Mouse (Mus musculus) mouse embryonic stem cell (cell line): Measurements from ENCODE around the gene Tor1aip2.

Experiments
- in situ Hi-C, 2 experiments: fragments of 300-500 bp; cut with MboI; formaldehyde crosslinking; loops; 1 replicate in 1 of 2; 3 replicates in 1 of 2; pipeline ENCODE4 v1.14.3; 2019 to 2020; ENCODE audit warnings: low sequenced_read_pairs in 2 of 2, low pct_unique_long_range_greater_than_20kb in 1 of 2, mixed read lengths in 1 of 2; ENCODE audit not compliant: unreplicated experiment in 1 of 2

Gene Tor1aip2

GRCm38 (mm10) chr1:156089561-156089960, 54.4 kb downstream of the Tor1aip2 start:
- in situ Hi-C loops = no loop called here

DNA sequence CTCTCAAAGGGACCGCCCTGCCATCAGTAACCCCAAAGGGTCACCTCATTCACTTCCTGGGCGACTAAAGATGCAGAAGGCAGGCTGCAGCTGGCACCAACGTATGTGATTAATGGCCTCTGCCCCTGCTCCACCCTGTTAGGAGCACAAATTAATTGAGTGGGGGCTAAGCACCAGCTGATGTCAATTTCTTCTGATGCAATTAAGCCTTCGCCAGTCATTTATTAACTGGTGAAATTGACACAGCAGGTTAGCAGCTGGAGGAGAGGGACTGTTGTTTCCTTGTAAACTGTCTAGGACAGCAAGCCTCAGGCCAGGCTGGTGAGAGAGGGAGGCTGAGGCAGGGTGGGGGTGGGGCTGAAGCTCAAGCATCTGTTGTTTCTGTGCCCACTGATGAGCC, 54.8 kb downstream of the Tor1aip2 start:
- in situ Hi-C loops = no loop called here

DNA sequence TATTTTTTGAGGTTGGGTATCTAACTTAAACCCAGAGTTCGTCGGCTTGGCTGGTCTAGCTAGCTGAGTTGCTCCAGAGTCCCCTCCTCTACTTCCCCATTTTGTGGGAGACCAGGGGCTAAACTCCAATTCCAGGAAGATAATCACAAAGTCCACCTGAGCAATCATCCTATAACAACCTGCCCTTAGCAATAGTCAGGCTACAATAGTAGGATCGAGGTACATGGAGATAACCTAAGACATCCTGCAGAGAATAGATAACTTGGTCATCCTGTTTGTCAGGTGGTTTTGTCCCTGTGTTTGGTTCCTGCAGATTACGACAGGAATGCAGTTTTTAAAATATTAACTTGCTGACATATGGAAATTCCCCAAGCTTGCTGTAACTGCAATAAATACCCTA, 56.6 kb downstream of the Tor1aip2 start:
- in situ Hi-C loops = no loop called here

DNA sequence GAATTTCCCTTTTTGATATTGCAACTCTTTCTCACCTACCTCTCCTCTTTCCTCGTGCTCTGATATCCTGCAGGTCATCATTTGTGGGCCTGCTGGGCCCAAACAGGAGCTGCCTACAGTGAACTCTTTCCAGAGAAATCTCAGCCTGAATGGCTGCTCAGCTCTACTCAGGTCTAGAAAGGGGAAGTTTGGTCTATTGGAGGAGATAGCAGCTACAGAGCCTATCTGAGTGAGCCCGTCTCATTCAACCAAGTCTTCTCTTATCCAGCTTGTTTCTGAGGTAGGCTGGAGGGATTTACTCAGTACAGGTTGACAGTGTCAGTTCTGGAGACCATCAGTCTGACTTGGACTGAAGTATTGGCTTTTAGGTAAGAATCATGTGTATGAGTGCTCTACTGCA, 68.6 kb downstream of the Tor1aip2 start:
- in situ Hi-C loops = no loop called here

- in situ Hi-C loops = no loop called here
Observed at GRCm38 (mm10) chr1:156105381-156105780, 70.2 kb downstream of the Tor1aip2 start.

DNA sequence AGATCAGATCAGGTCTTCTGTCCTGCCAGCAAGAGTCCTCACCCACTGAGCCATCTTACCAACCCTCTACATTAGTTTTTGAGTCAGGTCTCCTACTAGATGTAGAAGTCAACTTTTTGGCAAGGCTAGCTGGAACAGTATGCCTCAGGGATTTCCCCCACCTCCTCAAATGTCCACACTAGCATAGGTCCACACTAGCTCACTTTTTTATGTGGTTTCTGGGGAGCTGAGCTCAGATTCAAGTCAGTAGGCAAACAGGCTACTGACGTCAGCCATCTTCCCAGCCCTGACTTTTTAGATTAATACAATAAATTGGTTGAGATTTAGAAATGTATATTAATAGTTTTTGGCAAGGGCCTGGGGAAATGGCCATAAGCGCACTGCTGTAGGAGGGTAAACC, 72.2 kb downstream of the Tor1aip2 start:
- in situ Hi-C loops = no loop called here

DNA sequence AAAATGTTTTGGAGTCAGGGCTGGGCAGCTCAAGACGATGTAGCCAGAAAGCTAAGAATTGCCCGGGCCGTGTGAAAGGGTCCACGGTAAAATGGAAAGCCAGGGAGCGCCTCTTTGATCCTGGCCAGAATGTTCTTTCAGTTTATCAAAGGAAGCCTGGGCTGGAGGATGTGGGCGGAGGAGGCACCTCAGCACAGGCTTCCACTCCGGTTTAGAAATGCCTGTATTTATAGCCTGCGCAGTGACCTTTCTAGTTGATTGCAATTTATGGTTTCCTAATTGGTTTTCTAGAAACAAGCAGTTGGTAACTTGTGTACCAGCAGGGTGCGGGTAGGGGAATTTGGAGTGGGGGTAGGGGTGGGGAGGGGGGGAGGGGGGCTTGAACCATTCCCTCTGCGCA, 73.2 kb downstream of the Tor1aip2 start:
- in situ Hi-C loops = no loop called here

DNA sequence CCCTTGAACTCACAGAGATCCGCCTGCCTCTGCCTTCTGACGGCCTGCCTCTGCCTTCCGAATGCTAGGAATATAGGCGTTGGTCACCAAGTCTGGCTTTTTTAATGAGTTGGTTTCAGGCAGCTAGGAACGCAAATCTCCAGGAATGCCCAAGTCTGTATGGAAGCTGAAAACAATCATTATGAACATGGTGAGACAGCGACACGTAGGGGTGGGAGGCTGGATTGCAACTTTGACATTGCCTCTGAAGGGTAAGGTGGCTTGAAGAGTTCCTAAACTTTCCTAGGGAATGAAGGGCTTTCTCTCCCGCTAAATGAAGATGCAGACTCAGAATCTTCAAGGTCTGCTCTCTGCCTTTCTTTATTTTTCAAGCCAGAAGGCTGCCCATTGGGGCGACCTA, 75.9 kb downstream of the Tor1aip2 start:
- in situ Hi-C loops = no loop called here

DNA sequence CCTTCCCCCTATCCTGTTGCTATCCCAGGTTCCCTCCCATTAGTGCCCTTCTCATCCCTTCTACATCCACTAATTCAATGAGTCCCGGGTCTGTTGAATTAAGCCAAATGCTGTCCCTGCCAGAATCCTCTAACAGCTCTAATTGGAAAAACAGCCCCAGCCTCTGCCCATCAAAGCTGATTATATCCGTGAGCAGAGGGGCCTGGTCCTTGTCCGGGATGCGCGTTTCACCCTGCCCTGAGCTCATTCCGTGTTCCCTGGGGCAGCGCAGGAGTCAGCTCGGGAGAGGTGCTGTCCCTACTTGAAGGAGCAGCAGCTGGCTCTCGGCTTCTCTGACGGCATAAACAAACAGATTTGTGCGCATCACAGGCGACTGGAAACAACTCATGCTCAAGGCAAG, 76.5 kb downstream of the Tor1aip2 start:
- in situ Hi-C loops = no loop called here

DNA sequence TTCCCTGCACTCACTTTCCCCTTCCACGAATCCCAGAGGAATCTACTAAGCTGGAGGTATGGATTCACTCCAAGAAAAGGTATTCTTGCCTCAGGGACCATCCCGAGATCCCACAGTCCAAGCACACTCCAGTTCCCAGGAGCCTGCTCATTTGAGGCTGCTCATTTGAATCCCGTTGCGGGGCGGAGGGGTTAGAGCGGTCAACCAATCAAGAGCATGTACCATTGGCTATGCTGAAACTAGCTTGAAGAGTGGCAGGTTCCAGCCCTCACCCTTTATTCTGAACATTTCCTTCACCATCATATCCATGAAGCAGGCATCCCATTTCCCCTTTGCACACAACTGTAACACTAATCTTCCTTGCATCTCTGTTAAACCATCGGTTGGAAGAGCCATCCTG, 76.9 kb downstream of the Tor1aip2 start:
- in situ Hi-C loops = no loop called here

- in situ Hi-C loops = no loop called here
Observed at GRCm38 (mm10) chr1:156113884-156114499, 78.8 kb downstream of the Tor1aip2 start.

- in situ Hi-C loops = no loop called here
Observed at GRCm38 (mm10) chr1:156116770-156117169, 81.6 kb downstream of the Tor1aip2 start.
